Mouse (Mus musculus): ENCODE data around the gene Ephb4. TPM values are rescaled to one million over a fixed set of nuclear protein-coding genes. Genes with fewer than 3 reads are reported as not detected.
A peak's percentile ranks its signal among the peaks of the same experiment; 100 is the strongest.

The Ephb4 gene
- total and polyA plus RNA-seq, 3 experiments: 44.3 to 68.9 (median 54.6) TPM

- no peak for DNase-seq
These were observed 19.8 kb downstream of the Ephb4 start for GRCm38 (mm10) chr5:137369665-137370064.

- peak; percentile 20 for DNase-seq
These were observed 23.6 kb downstream of the Ephb4 start for GRCm38 (mm10) chr5:137373371-137373950.

- no peak for DNase-seq
These were observed 24.7 kb downstream of the Ephb4 start for GRCm38 (mm10) chr5:137374521-137375080.

- peak; percentile 77 for DNase-seq
These were observed 25.7 kb downstream of the Ephb4 start for GRCm38 (mm10) chr5:137375627-137376026.

- DNase-seq: peak; percentile 37
These were observed 26.3 kb downstream of the Ephb4 start for GRCm38 (mm10) chr5:137376198-137376597.

- peak; percentile 23 for DNase-seq
These were observed 26.8 kb downstream of the Ephb4 start for GRCm38 (mm10) chr5:137376722-137377121.

GRCm38 (mm10) chr5:137377176-137377575 lies 27.3 kb downstream of the Ephb4 start:
- peak; percentile 22 for DNase-seq

GRCm38 (mm10) chr5:137377603-137378002 lies 27.7 kb downstream of the Ephb4 start:
- DNase-seq: no peak

GRCm38 (mm10) chr5:137381152-137381551 lies 31.2 kb downstream of the Ephb4 start:
- peak; percentile 62 for DNase-seq

- DNase-seq: no peak
These were observed 33.5 kb downstream of the Ephb4 start for GRCm38 (mm10) chr5:137383441-137383840.

- no peak for DNase-seq
These were observed 36.8 kb downstream of the Ephb4 start for GRCm38 (mm10) chr5:137386712-137387111.

GRCm38 (mm10) chr5:137391641-137392040 lies 41.7 kb downstream of the Ephb4 start:
- DNase-seq: no peak

GRCm38 (mm10) chr5:137394456-137394855 lies 44.5 kb downstream of the Ephb4 start:
- no peak for DNase-seq

- peak; percentile 18 for DNase-seq
These were observed 54.2 kb downstream of the Ephb4 start for GRCm38 (mm10) chr5:137404081-137404480.

- DNase-seq: no peak
These were observed 59.5 kb downstream of the Ephb4 start for GRCm38 (mm10) chr5:137409451-137409850.

GRCm38 (mm10) chr5:137410066-137410465 lies 60.2 kb downstream of the Ephb4 start:
- DNase-seq: no peak

GRCm38 (mm10) chr5:137410549-137410948 lies 60.6 kb downstream of the Ephb4 start:
- no peak for DNase-seq

GRCm38 (mm10) chr5:137411235-137411634 lies 61.3 kb downstream of the Ephb4 start:
- no peak for DNase-seq

GRCm38 (mm10) chr5:137414253-137414652 lies 64.3 kb downstream of the Ephb4 start:
- DNase-seq: no peak

- DNase-seq: no peak
These were observed 69.2 kb downstream of the Ephb4 start for GRCm38 (mm10) chr5:137419105-137419504.

- DNase-seq: no peak
These were observed 69.9 kb downstream of the Ephb4 start for GRCm38 (mm10) chr5:137419841-137420240.

- DNase-seq: no peak
These were observed 75.7 kb downstream of the Ephb4 start for GRCm38 (mm10) chr5:137425648-137426047.

Measured in adrenal gland, adult 2 months (tissue).